Comparison of ENCODE assay signal across 15 mouse cellular contexts in genomic region chr16:17525524-17525923, GRCm38 (mm10). TPM values are rescaled to one million over a fixed set of nuclear protein-coding genes. Genes with fewer than 3 reads are reported as not detected.
"Had no signal": no experiment of that assay in that cellular context is flagged by ENCODE, and none has a peak within 500 bp of the region (broad histone marks: within the 10 kb centered on the region; RNA-seq: fewer than 3 reads in every experiment).

No protein-coding gene starts in this region.

- H3K27me3 ChIP-seq: liver, embryonic 13.5 days; neural tube, embryonic 13.5 days had no signal

- H3K27ac ChIP-seq: kidney, postnatal 0 days; layer of hippocampus, adult 2 months; liver, embryonic 13.5 days; neural tube, embryonic 13.5 days; stomach, postnatal 0 days had no signal

- DNase-seq: layer of hippocampus, adult 9-11 months; liver, embryonic 13.5 days; lung, adult 2 months; lung, postnatal 14 days; lung, postnatal 4 days; midbrain, embryonic 14.5 days; thymus, adult 2 months; thymus, postnatal 14 days; thymus, postnatal 4 days had no signal

- H3K9ac ChIP-seq: liver, embryonic 13.5 days; neural tube, embryonic 13.5 days had no signal

- H3K9me3 ChIP-seq: liver, embryonic 13.5 days; neural tube, embryonic 13.5 days had no signal

- H3K4me3 ChIP-seq: layer of hippocampus, adult 2 months; liver, embryonic 13.5 days; neural tube, embryonic 13.5 days had no signal

- H3K4me2 ChIP-seq: liver, embryonic 13.5 days; midbrain, embryonic 11.5 days; neural tube, embryonic 13.5 days had no signal

RNA-seq across cellular contexts. Expression of gene Lrrc74b, which starts 35.5 kb away (rescaled TPM):
- polyA plus RNA-seq: liver, adult 2 months; liver, embryonic 13.5 days had no signal

RNA-seq across cellular contexts. Expression of gene P2rx6, which starts 36.2 kb away (rescaled TPM):
- polyA plus RNA-seq: liver, adult 2 months; liver, embryonic 13.5 days had no signal
